Comparison of ENCODE assay signal across 13 mouse cellular contexts in the genomic region with DNA sequence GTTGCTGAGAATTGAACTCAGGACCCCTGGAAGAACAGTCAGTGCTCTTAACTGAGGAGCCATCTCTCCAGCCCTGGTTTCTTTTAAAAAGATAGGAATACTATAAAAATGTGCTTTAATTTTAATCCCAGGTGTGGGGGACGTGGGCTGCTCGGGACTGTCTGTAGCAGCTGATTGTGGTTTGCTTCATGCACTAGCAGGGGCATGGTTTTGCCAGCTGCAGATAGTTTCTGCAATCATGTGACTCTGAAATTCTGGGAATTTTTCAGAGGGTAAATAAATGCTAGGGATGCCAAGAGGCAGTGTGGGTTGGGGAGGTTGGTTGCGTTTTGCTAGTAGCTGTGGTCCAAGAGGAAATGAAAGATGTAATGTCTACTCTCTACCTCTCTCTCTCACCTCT. TPM values are rescaled to one million over a fixed set of nuclear protein-coding genes. Genes with fewer than 3 reads are reported as not detected.
A peak's percentile ranks its signal among the peaks of the same experiment; 100 is the strongest.
DNase-seq lines count a peak whose midpoint lies in the region; ATAC-seq and TF ChIP-seq lines count a peak whose summit lies in the region.
"Had no signal": no experiment of that assay in that cellular context is flagged by ENCODE, and none has a peak within 500 bp of the region (broad histone marks: within the 10 kb centered on the region; RNA-seq: fewer than 3 reads in every experiment).

No protein-coding gene starts in this region.

- H3K27me3 ChIP-seq in heart, postnatal 0 days (ENCODE audit: control insufficient read depth, insufficient read depth, low read length) = no peaks in the 10 kb centered on the region
- H3K27me3 ChIP-seq in neural tube, embryonic 13.5 days = peaks cover under 1% of the 10 kb centered on the region; the same call in 1 of the 2 replicates
- H3K27me3 ChIP-seq: kidney, embryonic 15.5 days; limb, embryonic 15.5 days had no signal

- intact Hi-C loops in heart, postnatal 10 days (cut with DNase I) = loop anchor here (5.0 kb wide), 1 partner anchor 290 kb away; a partner anchor contains a TSS

- DNase-seq in cerebellum, adult 8-10 months = peak; percentile 28
- no peak for DNase-seq in cerebellum, postnatal 4 days (ENCODE audit: low spot score in 2 of 2)
- DNase-seq in heart, postnatal 0 days (ENCODE audit: low spot score) = no peak
- no peak for DNase-seq in heart, postnatal 10 days
- no peak for DNase-seq in neural tube, embryonic 10.5 days (ENCODE audit: extremely low spot score, low spot score)
- DNase-seq: lung, postnatal 36 days had no signal

- no peaks in the 10 kb centered on the region for H3K9me3 ChIP-seq in heart, postnatal 0 days (replicated peaks; ENCODE audit: control insufficient read depth, low read length)
- no peaks in the 10 kb centered on the region for H3K9me3 ChIP-seq in neural tube, embryonic 13.5 days
- H3K9me3 ChIP-seq: kidney, embryonic 15.5 days; limb, embryonic 15.5 days had no signal

- H3K27ac ChIP-seq in heart, postnatal 0 days (ENCODE audit: low read depth) = peak overlapping the region; percentile 80; the same call in 1 of the 2 replicates
- peak overlapping the region; percentile 74; the same call in 1 of the 2 replicates for H3K27ac ChIP-seq in neural tube, embryonic 13.5 days (replicated peaks)

- peaks cover 14% of the 10 kb centered on the region for H3K4me1 ChIP-seq in heart, postnatal 0 days (ENCODE audit: control insufficient read depth, insufficient read depth)
- peaks cover 40% of the 10 kb centered on the region for H3K4me1 ChIP-seq in neural tube, embryonic 13.5 days (replicated peaks)

- ATAC-seq in heart, postnatal 0 days (ENCODE audit: insufficient read depth, low read depth) = no peak
- no peak for ATAC-seq in neural tube, embryonic 13.5 days (ENCODE audit: low read depth)
- ATAC-seq in megakaryocyte progenitor cell, adult 5-6 weeks (replicated peaks; ENCODE audit: poor library complexity) = no peak
- no peak for ATAC-seq in activated CD4-positive, CD25-positive, alpha-beta regulatory T cell, adult 4 months
- ATAC-seq: liver, postnatal 0 days had no signal

- H3K4me3 ChIP-seq in heart, postnatal 0 days (ENCODE audit: low read depth, low read length) = no peak overlapping the region
- no peak overlapping the region for H3K4me3 ChIP-seq in neural tube, embryonic 13.5 days
- H3K4me3 ChIP-seq: kidney, embryonic 15.5 days; limb, embryonic 15.5 days had no signal

- H3K4me2 ChIP-seq in heart, postnatal 0 days (ENCODE audit: low read depth, low read length) = no peak overlapping the region
- no peak overlapping the region for H3K4me2 ChIP-seq in neural tube, embryonic 13.5 days
- H3K4me2 ChIP-seq: limb, embryonic 15.5 days had no signal

- no peak for TF ChIP-seq CTCF in heart, postnatal 0 days (IDR thresholded peaks at IDR 0.05; ENCODE audit: low read depth)

- TF ChIP-seq EP300 in heart, postnatal 0 days (IDR thresholded peaks at IDR 0.05; ENCODE audit: low read depth) = no peak

- H3K36me3 ChIP-seq in heart, postnatal 0 days (replicated peaks; ENCODE audit: control insufficient read depth, insufficient read depth, low read length) = no peaks in the 10 kb centered on the region
- no peaks in the 10 kb centered on the region for H3K36me3 ChIP-seq in neural tube, embryonic 13.5 days
- H3K36me3 ChIP-seq: kidney, embryonic 15.5 days had no signal

- H3K9ac ChIP-seq in heart, postnatal 0 days (replicated peaks; ENCODE audit: low read depth, low read length) = no peak overlapping the region
- no peak overlapping the region for H3K9ac ChIP-seq in neural tube, embryonic 13.5 days
- H3K9ac ChIP-seq: limb, embryonic 15.5 days; liver, postnatal 0 days had no signal

- 73% methylated on average over 3 of the region's 3 CpGs for WGBS in heart, postnatal 0 days
- WGBS in neural tube, embryonic 13.5 days = 85% methylated on average over 3 of the region's 3 CpGs

RNA-seq across cellular contexts. Expression of a gene that starts 2.6 kb away (rescaled TPM):
- 2.6 and 7.1 TPM in 2 replicates for total RNA-seq in heart, postnatal 0 days (2014; rRNA removed; ENCODE audit: low replicate concordance)
- polyA plus RNA-seq in heart, postnatal 0 days (2015; fragmentation: Nextera tagmentation; extraction: Ambion mirVana) = 12.3 and 13.4 TPM in 2 replicates
- 1 to 10 TPM; 8.5 to 9.9 TPM for total RNA-seq in heart, postnatal 10 days (2021)
- 17.1 and 18.6 TPM in 2 replicates for polyA plus RNA-seq in neural tube, embryonic 13.5 days (2015; fragmentation: Nextera tagmentation; extraction: Ambion mirVana)
- 3.8 and 4.1 TPM in 2 replicates for total RNA-seq in megakaryocyte progenitor cell, adult 5-6 weeks (2015)
- 17.7 and 40.0 TPM in 2 replicates for total RNA-seq in megakaryocyte progenitor cell, adult 5-6 weeks (2017)
- polyA plus RNA-seq in activated CD4-positive, CD25-positive, alpha-beta regulatory T cell, adult 4 months (2017; shearing (Covaris generic)) = 1 to 10 TPM; 3.5 to 5.4 TPM

RNA-seq across cellular contexts. Expression of a gene that starts 5.0 kb away (rescaled TPM):
- 15.8 and 16.6 TPM in 2 replicates for total RNA-seq in heart, postnatal 0 days (2014; rRNA removed; ENCODE audit: low replicate concordance)
- 22.5 and 24.3 TPM in 2 replicates for polyA plus RNA-seq in heart, postnatal 0 days (2015; fragmentation: Nextera tagmentation; extraction: Ambion mirVana)
- total RNA-seq in heart, postnatal 10 days (2021) = 10 to 100 TPM; 19.0 to 19.3 TPM
- polyA plus RNA-seq in neural tube, embryonic 13.5 days (2015; fragmentation: Nextera tagmentation; extraction: Ambion mirVana) = 106 TPM in 2 replicates
- 25.5 and 27.8 TPM in 2 replicates for total RNA-seq in megakaryocyte progenitor cell, adult 5-6 weeks (2015)
- 24.3 and 30.2 TPM in 2 replicates for total RNA-seq in megakaryocyte progenitor cell, adult 5-6 weeks (2017)
- 10 to 100 TPM; 15.6 to 26.7 TPM for polyA plus RNA-seq in activated CD4-positive, CD25-positive, alpha-beta regulatory T cell, adult 4 months (2017; shearing (Covaris generic))

RNA-seq across cellular contexts. Expression of a gene that starts 12.6 kb away (rescaled TPM):
- 0.35 TPM in 1 of 2 replicates, not detected in the other for total RNA-seq in heart, postnatal 0 days (2014; rRNA removed; ENCODE audit: low replicate concordance)
- polyA plus RNA-seq in heart, postnatal 0 days (2015; fragmentation: Nextera tagmentation; extraction: Ambion mirVana) = 0.16 and 0.19 TPM in 2 replicates
- 1 to 10 TPM in 1 of 2 experiments, under 1 TPM in 1; 0.89 to 1.2 TPM for total RNA-seq in heart, postnatal 10 days (2021)
- 3.8 and 4.2 TPM in 2 replicates for polyA plus RNA-seq in neural tube, embryonic 13.5 days (2015; fragmentation: Nextera tagmentation; extraction: Ambion mirVana)
- 0.17 and 0.34 TPM in 2 replicates for total RNA-seq in megakaryocyte progenitor cell, adult 5-6 weeks (2015)
- total RNA-seq in megakaryocyte progenitor cell, adult 5-6 weeks (2017) = not detected in 2 replicates
- 1 to 10 TPM in 1 of 2 experiments, under 1 TPM in 1; 0.34 to 1.4 TPM for polyA plus RNA-seq in activated CD4-positive, CD25-positive, alpha-beta regulatory T cell, adult 4 months (2017; shearing (Covaris generic))

RNA-seq across cellular contexts. Expression of a gene that starts 13.6 kb away (rescaled TPM):
- total RNA-seq in heart, postnatal 0 days (2014; rRNA removed; ENCODE audit: low replicate concordance) = 35.7 and 37.4 TPM in 2 replicates
- polyA plus RNA-seq in heart, postnatal 0 days (2015; fragmentation: Nextera tagmentation; extraction: Ambion mirVana) = 24.0 and 25.7 TPM in 2 replicates
- 10 to 100 TPM; 39.0 to 45.7 TPM for total RNA-seq in heart, postnatal 10 days (2021)
- 23.7 and 25.0 TPM in 2 replicates for polyA plus RNA-seq in neural tube, embryonic 13.5 days (2015; fragmentation: Nextera tagmentation; extraction: Ambion mirVana)
- 26.5 and 33.5 TPM in 2 replicates for total RNA-seq in megakaryocyte progenitor cell, adult 5-6 weeks (2015)
- total RNA-seq in megakaryocyte progenitor cell, adult 5-6 weeks (2017) = 15.3 and 19.7 TPM in 2 replicates
- polyA plus RNA-seq in activated CD4-positive, CD25-positive, alpha-beta regulatory T cell, adult 4 months (2017; shearing (Covaris generic)) = 10 to 100 TPM; 13.3 to 16.8 TPM

RNA-seq across cellular contexts. Expression of a gene that starts 26.2 kb away (rescaled TPM):
- 0.15 and 0.93 TPM in 2 replicates for total RNA-seq in heart, postnatal 0 days (2014; rRNA removed; ENCODE audit: low replicate concordance)
- 0.97 and 1.3 TPM in 2 replicates for polyA plus RNA-seq in heart, postnatal 0 days (2015; fragmentation: Nextera tagmentation; extraction: Ambion mirVana)
- 1 to 10 TPM; 2.1 to 3.5 TPM for total RNA-seq in heart, postnatal 10 days (2021)
- polyA plus RNA-seq in neural tube, embryonic 13.5 days (2015; fragmentation: Nextera tagmentation; extraction: Ambion mirVana) = 21.8 and 28.4 TPM in 2 replicates
- total RNA-seq in megakaryocyte progenitor cell, adult 5-6 weeks (2015) = 0.47 and 1.1 TPM in 2 replicates
- total RNA-seq in megakaryocyte progenitor cell, adult 5-6 weeks (2017) = 0.92 and 2.2 TPM in 2 replicates
- 1 to 10 TPM; 1.3 to 1.9 TPM for polyA plus RNA-seq in activated CD4-positive, CD25-positive, alpha-beta regulatory T cell, adult 4 months (2017; shearing (Covaris generic))
- total RNA-seq: granulocyte monocyte progenitor cell, adult 5-6 weeks had no signal
